ENCODE assay signal across 9 mouse cellular contexts in genomic region chr9:21241343-21241742, GRCm38 (mm10). TPM values are rescaled to one million over a fixed set of nuclear protein-coding genes. Genes with fewer than 3 reads are reported as not detected.
A peak's percentile ranks its signal among the peaks of the same experiment; 100 is the strongest.
DNase-seq lines count a peak whose midpoint lies in the region; ATAC-seq and TF ChIP-seq lines count a peak whose summit lies in the region.
"Had no signal": no experiment of that assay in that cellular context is flagged by ENCODE, and none has a peak within 500 bp of the region (broad histone marks: within the 10 kb centered on the region; RNA-seq: fewer than 3 reads in every experiment).

No protein-coding gene starts in this region.

- no peak for TF ChIP-seq POLR2A in cortical plate, adult 2 months (IDR thresholded peaks at IDR 0.05; ENCODE audit: extremely low read depth, insufficient read depth, low read length)

- peaks cover 43% of the 10 kb centered on the region for H3K27me3 ChIP-seq in hindbrain, embryonic 14.5 days (ENCODE audit: control insufficient read depth, insufficient read depth, low read length)
- peaks cover 48% of the 10 kb centered on the region for H3K27me3 ChIP-seq in hindbrain, embryonic 13.5 days
- H3K27me3 ChIP-seq in heart, embryonic 10.5 days (ENCODE audit: insufficient read depth, poor library complexity, severe bottlenecking), result peaks cover 51% of the 10 kb centered on the region
- peaks cover 34% of the 10 kb centered on the region for H3K27me3 ChIP-seq in neural tube, embryonic 11.5 days (ENCODE audit: control insufficient read depth, insufficient read depth, low read length)

- no peaks in the 10 kb centered on the region; the same call in 1 of the 2 replicates for H3K36me3 ChIP-seq in hindbrain, embryonic 14.5 days (replicated peaks; ENCODE audit: control insufficient read depth, insufficient read depth)
- no peaks in the 10 kb centered on the region for H3K36me3 ChIP-seq in hindbrain, embryonic 13.5 days
- peaks cover 7% of the 10 kb centered on the region; the same call in 1 of the 2 replicates for H3K36me3 ChIP-seq in heart, embryonic 10.5 days
- H3K36me3 ChIP-seq in neural tube, embryonic 11.5 days (ENCODE audit: control insufficient read depth, insufficient read depth, low read length), result no peaks in the 10 kb centered on the region
- H3K36me3 ChIP-seq: midbrain, embryonic 12.5 days had no signal

- no peak overlapping the region for H3K27ac ChIP-seq in hindbrain, embryonic 14.5 days
- H3K27ac ChIP-seq in hindbrain, embryonic 13.5 days, result no peak overlapping the region
- H3K27ac ChIP-seq in cortical plate, adult 2 months (ENCODE audit: insufficient read depth, low read length), result no peak overlapping the region
- H3K27ac ChIP-seq in heart, embryonic 10.5 days, result no peak overlapping the region
- H3K27ac ChIP-seq in neural tube, embryonic 11.5 days (ENCODE audit: low read depth, low read length), result no peak overlapping the region
- H3K27ac ChIP-seq: midbrain, embryonic 12.5 days had no signal

- H3K9me3 ChIP-seq in hindbrain, embryonic 14.5 days (ENCODE audit: control insufficient read depth, low read length), result no peaks in the 10 kb centered on the region
- no peaks in the 10 kb centered on the region for H3K9me3 ChIP-seq in hindbrain, embryonic 13.5 days
- H3K9me3 ChIP-seq in heart, embryonic 10.5 days, result no peaks in the 10 kb centered on the region; the same call in 1 of the 2 replicates
- H3K9me3 ChIP-seq in neural tube, embryonic 11.5 days (ENCODE audit: control insufficient read depth, low read length), result no peaks in the 10 kb centered on the region
- H3K9me3 ChIP-seq: midbrain, embryonic 12.5 days had no signal

- peak; percentile 99 for TF ChIP-seq CTCF in cortical plate, adult 2 months (IDR thresholded peaks at IDR 0.05; ENCODE audit: extremely low read depth, insufficient read depth, low read length)

- no peak for ATAC-seq in hindbrain, embryonic 14.5 days (ENCODE audit: low FRiP score)
- ATAC-seq in hindbrain, embryonic 13.5 days (ENCODE audit: low FRiP score), result no peak
- no peak for ATAC-seq in neural tube, embryonic 11.5 days (ENCODE audit: insufficient read depth, low FRiP score, low TSS enrichment)

- no peak overlapping the region for H3K9ac ChIP-seq in hindbrain, embryonic 14.5 days
- no peak overlapping the region for H3K9ac ChIP-seq in hindbrain, embryonic 13.5 days
- no peak overlapping the region for H3K9ac ChIP-seq in neural tube, embryonic 11.5 days (ENCODE audit: low read length)
- H3K9ac ChIP-seq: midbrain, embryonic 12.5 days had no signal

- intact Hi-C loops in left cerebral cortex, postnatal 14 days (cut with DNase I), result no loop called here

- H3K4me2 ChIP-seq in hindbrain, embryonic 14.5 days (replicated peaks), result no peak overlapping the region
- H3K4me2 ChIP-seq in hindbrain, embryonic 13.5 days, result no peak overlapping the region
- H3K4me2 ChIP-seq in neural tube, embryonic 11.5 days (ENCODE audit: low read depth), result no peak overlapping the region
- H3K4me2 ChIP-seq: midbrain, embryonic 12.5 days had no signal

- 2% methylated on average over 11 of the region's 11 CpGs for WGBS in hindbrain, embryonic 14.5 days
- 4% methylated on average over 11 of the region's 11 CpGs for WGBS in hindbrain, embryonic 13.5 days
- 5% methylated on average over 11 of the region's 11 CpGs for WGBS in heart, embryonic 10.5 days
- 4% methylated on average over 11 of the region's 11 CpGs for WGBS in neural tube, embryonic 11.5 days

- DNase-seq in hindbrain, embryonic 14.5 days (ENCODE audit: low spot score), result peak; percentile 84
- DNase-seq in T-cell, adult 2 months (ENCODE audit: low spot score), result peak; percentile 79
- DNase-seq in heart, embryonic 10.5 days (ENCODE audit: low spot score), result peak; percentile 92
- DNase-seq in left cerebral cortex, postnatal 14 days (ENCODE audit: low spot score in 2 of 2), result peak; percentile 86 to 91
- peak; percentile 90 for DNase-seq in neural tube, embryonic 11.5 days (ENCODE audit: low spot score)
- DNase-seq in thymus, adult 18-20 months, result peak; percentile 59 to 70

- peaks cover 25% of the 10 kb centered on the region for H3K4me1 ChIP-seq in hindbrain, embryonic 14.5 days (replicated peaks; ENCODE audit: control insufficient read depth, insufficient read depth, low read length)
- peaks cover 48% of the 10 kb centered on the region for H3K4me1 ChIP-seq in hindbrain, embryonic 13.5 days (replicated peaks)
- peaks cover 4% of the 10 kb centered on the region for H3K4me1 ChIP-seq in cortical plate, adult 2 months (ENCODE audit: control insufficient read depth, insufficient read depth, low read length)
- H3K4me1 ChIP-seq in heart, embryonic 10.5 days, result peaks cover 39% of the 10 kb centered on the region
- H3K4me1 ChIP-seq in neural tube, embryonic 11.5 days (ENCODE audit: control insufficient read depth, insufficient read depth, low read length), result peaks cover 19% of the 10 kb centered on the region; the same call in 1 of the 2 replicates

- no peak overlapping the region for H3K4me3 ChIP-seq in hindbrain, embryonic 14.5 days (replicated peaks; ENCODE audit: low read length)
- no peak overlapping the region for H3K4me3 ChIP-seq in hindbrain, embryonic 13.5 days
- H3K4me3 ChIP-seq in cortical plate, adult 2 months (ENCODE audit: insufficient read depth, low read length), result no peak overlapping the region
- no peak overlapping the region for H3K4me3 ChIP-seq in heart, embryonic 10.5 days
- no peak overlapping the region for H3K4me3 ChIP-seq in neural tube, embryonic 11.5 days (ENCODE audit: low read depth, low read length)
- H3K4me3 ChIP-seq: midbrain, embryonic 12.5 days had no signal

RNA-seq across cellular contexts. Expression of gene Keap1, which starts 2.2 kb away (rescaled TPM):
- polyA plus RNA-seq in hindbrain, embryonic 14.5 days (2014; fragmentation: Nextera tagmentation; extraction: Ambion mirVana), result 39.3 and 43.6 TPM in 2 replicates
- 61.8 and 64.7 TPM in 2 replicates for polyA plus RNA-seq in hindbrain, embryonic 13.5 days (2015; fragmentation: Nextera tagmentation; extraction: Ambion mirVana)
- polyA plus RNA-seq in cortical plate, adult 2 months (2012; rRNA removed), result 62.3 and 65.9 TPM in 2 replicates
- 51.4 and 52.4 TPM in 2 replicates for polyA plus RNA-seq in heart, embryonic 10.5 days (2016; fragmentation: Nextera tagmentation; extraction: Ambion mirVana)
- 10 to 100 TPM; 47.2 to 50.5 TPM for total RNA-seq in left cerebral cortex, postnatal 14 days (2021)
- polyA plus RNA-seq in neural tube, embryonic 11.5 days (2014; fragmentation: Nextera tagmentation; extraction: Ambion mirVana), result 32.3 and 34.1 TPM in 2 replicates

RNA-seq across cellular contexts. Expression of gene S1pr5, which starts 6.9 kb away (rescaled TPM):
- 3.9 and 4.1 TPM in 2 replicates for polyA plus RNA-seq in hindbrain, embryonic 14.5 days (2014; fragmentation: Nextera tagmentation; extraction: Ambion mirVana)
- 2.8 and 3.4 TPM in 2 replicates for polyA plus RNA-seq in hindbrain, embryonic 13.5 days (2015; fragmentation: Nextera tagmentation; extraction: Ambion mirVana)
- 20.8 and 24.3 TPM in 2 replicates for polyA plus RNA-seq in cortical plate, adult 2 months (2012; rRNA removed)
- polyA plus RNA-seq in heart, embryonic 10.5 days (2016; fragmentation: Nextera tagmentation; extraction: Ambion mirVana), result 0.46 and 0.47 TPM in 2 replicates
- 1 to 10 TPM; 3.4 to 5.2 TPM for total RNA-seq in left cerebral cortex, postnatal 14 days (2021)
- polyA plus RNA-seq in neural tube, embryonic 11.5 days (2014; fragmentation: Nextera tagmentation; extraction: Ambion mirVana), result 0.73 and 1.7 TPM in 2 replicates

RNA-seq across cellular contexts. Expression of gene Atg4d, which starts 23.8 kb away (rescaled TPM):
- 38.1 and 46.9 TPM in 2 replicates for polyA plus RNA-seq in hindbrain, embryonic 14.5 days (2014; fragmentation: Nextera tagmentation; extraction: Ambion mirVana)
- 51.1 and 51.8 TPM in 2 replicates for polyA plus RNA-seq in hindbrain, embryonic 13.5 days (2015; fragmentation: Nextera tagmentation; extraction: Ambion mirVana)
- 40.3 and 42.7 TPM in 2 replicates for polyA plus RNA-seq in cortical plate, adult 2 months (2012; rRNA removed)
- polyA plus RNA-seq in heart, embryonic 10.5 days (2016; fragmentation: Nextera tagmentation; extraction: Ambion mirVana), result 50.6 and 57.9 TPM in 2 replicates
- 10 to 100 TPM; 35.3 to 37.5 TPM for total RNA-seq in left cerebral cortex, postnatal 14 days (2021)
- polyA plus RNA-seq in neural tube, embryonic 11.5 days (2014; fragmentation: Nextera tagmentation; extraction: Ambion mirVana), result 47.2 and 55.1 TPM in 2 replicates

RNA-seq across cellular contexts. Expression of gene Kri1, which starts 46.4 kb away (rescaled TPM):
- 11.2 and 15.6 TPM in 2 replicates for polyA plus RNA-seq in hindbrain, embryonic 14.5 days (2014; fragmentation: Nextera tagmentation; extraction: Ambion mirVana)
- 16.3 and 17.1 TPM in 2 replicates for polyA plus RNA-seq in hindbrain, embryonic 13.5 days (2015; fragmentation: Nextera tagmentation; extraction: Ambion mirVana)
- 42.6 and 47.2 TPM in 2 replicates for polyA plus RNA-seq in cortical plate, adult 2 months (2012; rRNA removed)
- 14.5 and 21.3 TPM in 2 replicates for polyA plus RNA-seq in heart, embryonic 10.5 days (2016; fragmentation: Nextera tagmentation; extraction: Ambion mirVana)
- total RNA-seq in left cerebral cortex, postnatal 14 days (2021), result 10 to 100 TPM; 31.9 to 32.3 TPM
- polyA plus RNA-seq in neural tube, embryonic 11.5 days (2014; fragmentation: Nextera tagmentation; extraction: Ambion mirVana), result 15.0 and 15.5 TPM in 2 replicates

RNA-seq across cellular contexts. Expression of gene Cdkn2d, which starts 49.9 kb away (rescaled TPM):
- 107 and 112 TPM in 2 replicates for polyA plus RNA-seq in hindbrain, embryonic 14.5 days (2014; fragmentation: Nextera tagmentation; extraction: Ambion mirVana)
- polyA plus RNA-seq in hindbrain, embryonic 13.5 days (2015; fragmentation: Nextera tagmentation; extraction: Ambion mirVana), result 89.2 and 90.3 TPM in 2 replicates
- polyA plus RNA-seq in cortical plate, adult 2 months (2012; rRNA removed), result 74.1 and 76.9 TPM in 2 replicates
- 69.0 and 93.4 TPM in 2 replicates for polyA plus RNA-seq in heart, embryonic 10.5 days (2016; fragmentation: Nextera tagmentation; extraction: Ambion mirVana)
- total RNA-seq in left cerebral cortex, postnatal 14 days (2021), result 10 to 100 TPM; 57.5 to 62.9 TPM
- 79.4 and 87.1 TPM in 2 replicates for polyA plus RNA-seq in neural tube, embryonic 11.5 days (2014; fragmentation: Nextera tagmentation; extraction: Ambion mirVana)
